Mouse (Mus musculus): Measurements from ENCODE around the gene Fbln1. TPM values are rescaled to one million over a fixed set of nuclear protein-coding genes. Genes with fewer than 3 reads are reported as not detected.

Gene Fbln1
- polyA plus RNA-seq, 1 experiment from 2014 or later: 115 TPM

- no peak for ATAC-seq (ENCODE audit: insufficient read depth, low FRiP score, low TSS enrichment)
- no peaks in the 10 kb centered on the region for H3K27me3 ChIP-seq (ENCODE audit: control insufficient read depth, insufficient read depth, low read length)
- H3K9me3 ChIP-seq (ENCODE audit: control insufficient read depth, low read length): no peaks in the 10 kb centered on the region
- H3K27ac ChIP-seq (ENCODE audit: low read depth, low read length): no peak overlapping the region
- H3K4me1 ChIP-seq (ENCODE audit: control insufficient read depth, insufficient read depth, low read length): no peaks in the 10 kb centered on the region
- peaks cover 13% of the 10 kb centered on the region for H3K36me3 ChIP-seq (ENCODE audit: control insufficient read depth, insufficient read depth, low read length)
- WGBS: 80% methylated on average over 3 of the region's 3 CpGs
- H3K4me2 ChIP-seq (ENCODE audit: low read depth): no peak overlapping the region
- no peak overlapping the region for H3K9ac ChIP-seq (ENCODE audit: low read length)
- no peak overlapping the region for H3K4me3 ChIP-seq (ENCODE audit: low read depth, low read length)
- no peak for DNase-seq (ENCODE audit: low spot score)
These were observed 22.8 kb downstream of the Fbln1 start for GRCm38 (mm10) chr15:85228568-85228967.

DNA sequence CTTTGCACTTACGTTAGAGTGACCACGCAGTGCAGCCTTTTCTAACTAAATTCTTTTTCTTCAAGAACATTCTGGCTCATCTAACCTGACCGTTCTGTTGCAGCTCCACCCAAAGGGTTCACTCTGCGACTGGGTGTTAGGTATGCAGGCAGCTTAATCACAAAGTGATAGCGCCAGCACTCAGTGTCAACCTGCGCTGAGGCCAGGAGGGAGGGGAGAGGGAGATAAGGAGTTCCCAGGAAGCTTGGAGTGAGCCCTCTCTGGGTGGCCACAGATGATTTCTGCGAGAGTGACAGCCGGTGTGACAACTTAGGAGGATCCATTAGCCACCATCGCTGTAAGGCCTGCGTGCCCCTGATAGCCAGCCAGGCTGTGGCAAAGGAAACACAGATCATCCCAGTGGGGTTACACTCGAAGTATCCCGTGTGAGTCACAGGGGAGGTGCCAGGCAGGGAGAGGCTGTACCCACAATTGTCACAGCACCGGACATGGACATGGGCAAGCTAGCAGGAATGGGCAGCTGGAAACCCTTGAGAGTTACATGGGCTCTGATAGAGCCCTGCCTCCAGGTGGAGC, 24.3 kb downstream of the Fbln1 start:
- ATAC-seq (ENCODE audit: insufficient read depth, low FRiP score, low TSS enrichment) (no peak), DNase-seq (ENCODE audit: low spot score) (no peak)
- Histone ChIP-seq H3K27ac (ENCODE audit: low read depth, low read length) (no peak overlapping the region), H3K9ac (ENCODE audit: low read length) (no peak overlapping the region), H3K27me3 (ENCODE audit: control insufficient read depth, insufficient read depth, low read length) (no peaks in the 10 kb centered on the region), H3K9me3 (ENCODE audit: control insufficient read depth, low read length) (no peaks in the 10 kb centered on the region), H3K4me3 (ENCODE audit: low read depth, low read length) (no peak overlapping the region), H3K4me2 (ENCODE audit: low read depth) (no peak overlapping the region), H3K36me3 (ENCODE audit: control insufficient read depth, insufficient read depth, low read length) (peaks cover 15% of the 10 kb centered on the region), H3K4me1 (ENCODE audit: control insufficient read depth, insufficient read depth, low read length) (no peaks in the 10 kb centered on the region)
- WGBS: 93% methylated on average over 13 of the region's 13 CpGs

GRCm38 (mm10) chr15:85230613-85231012, 24.9 kb downstream of the Fbln1 start:
- Histone ChIP-seq H3K4me3 (ENCODE audit: low read depth, low read length) (no peak overlapping the region), H3K9ac (ENCODE audit: low read length) (no peak overlapping the region), H3K4me2 (ENCODE audit: low read depth) (no peak overlapping the region), H3K27ac (ENCODE audit: low read depth, low read length) (no peak overlapping the region), H3K4me1 (ENCODE audit: control insufficient read depth, insufficient read depth, low read length) (no peaks in the 10 kb centered on the region), H3K36me3 (ENCODE audit: control insufficient read depth, insufficient read depth, low read length) (peaks cover 15% of the 10 kb centered on the region), H3K27me3 (ENCODE audit: control insufficient read depth, insufficient read depth, low read length) (no peaks in the 10 kb centered on the region), H3K9me3 (ENCODE audit: control insufficient read depth, low read length) (no peaks in the 10 kb centered on the region)
- DNase-seq (ENCODE audit: low spot score): no peak
- ATAC-seq (ENCODE audit: insufficient read depth, low FRiP score, low TSS enrichment): no peak
- 92% methylated on average over 14 of the region's 14 CpGs for WGBS

GRCm38 (mm10) chr15:85231443-85232255, 25.9 kb downstream of the Fbln1 start:
- no peak overlapping the region for H3K4me2 ChIP-seq (ENCODE audit: low read depth)
- H3K4me3 ChIP-seq (ENCODE audit: low read depth, low read length): no peak overlapping the region
- no peak overlapping the region for H3K27ac ChIP-seq (ENCODE audit: low read depth, low read length)
- H3K9me3 ChIP-seq (ENCODE audit: control insufficient read depth, low read length): no peaks in the 10 kb centered on the region
- no peaks in the 10 kb centered on the region for H3K27me3 ChIP-seq (ENCODE audit: control insufficient read depth, insufficient read depth, low read length)
- ATAC-seq (ENCODE audit: insufficient read depth, low FRiP score, low TSS enrichment) (no peak), DNase-seq (ENCODE audit: low spot score) (peak; percentile 74)
- 86% methylated on average over 13 of the region's 13 CpGs for WGBS
- H3K9ac ChIP-seq (ENCODE audit: low read length): no peak overlapping the region
- peaks cover 15% of the 10 kb centered on the region for H3K36me3 ChIP-seq (ENCODE audit: control insufficient read depth, insufficient read depth, low read length)
- H3K4me1 ChIP-seq (ENCODE audit: control insufficient read depth, insufficient read depth, low read length): no peaks in the 10 kb centered on the region

DNA sequence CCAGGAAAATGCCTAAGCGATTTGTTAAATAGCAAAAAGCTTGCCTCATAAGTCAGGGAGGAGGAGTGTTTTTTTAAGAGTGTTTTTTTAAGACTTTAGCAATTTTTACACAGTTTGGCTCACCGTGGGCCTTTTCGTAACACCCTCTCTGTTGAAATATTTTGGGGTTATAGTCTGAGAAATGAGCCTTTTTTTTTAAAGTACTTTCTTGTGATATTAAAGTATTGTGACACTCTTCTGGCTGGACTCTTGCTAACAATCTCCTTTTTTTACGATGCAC, 26.4 kb downstream of the Fbln1 start:
- no peak for ATAC-seq (ENCODE audit: insufficient read depth, low FRiP score, low TSS enrichment)
- WGBS: 95% methylated on average over 4 of the region's 4 CpGs
- no peak for DNase-seq (ENCODE audit: low spot score)

DNA sequence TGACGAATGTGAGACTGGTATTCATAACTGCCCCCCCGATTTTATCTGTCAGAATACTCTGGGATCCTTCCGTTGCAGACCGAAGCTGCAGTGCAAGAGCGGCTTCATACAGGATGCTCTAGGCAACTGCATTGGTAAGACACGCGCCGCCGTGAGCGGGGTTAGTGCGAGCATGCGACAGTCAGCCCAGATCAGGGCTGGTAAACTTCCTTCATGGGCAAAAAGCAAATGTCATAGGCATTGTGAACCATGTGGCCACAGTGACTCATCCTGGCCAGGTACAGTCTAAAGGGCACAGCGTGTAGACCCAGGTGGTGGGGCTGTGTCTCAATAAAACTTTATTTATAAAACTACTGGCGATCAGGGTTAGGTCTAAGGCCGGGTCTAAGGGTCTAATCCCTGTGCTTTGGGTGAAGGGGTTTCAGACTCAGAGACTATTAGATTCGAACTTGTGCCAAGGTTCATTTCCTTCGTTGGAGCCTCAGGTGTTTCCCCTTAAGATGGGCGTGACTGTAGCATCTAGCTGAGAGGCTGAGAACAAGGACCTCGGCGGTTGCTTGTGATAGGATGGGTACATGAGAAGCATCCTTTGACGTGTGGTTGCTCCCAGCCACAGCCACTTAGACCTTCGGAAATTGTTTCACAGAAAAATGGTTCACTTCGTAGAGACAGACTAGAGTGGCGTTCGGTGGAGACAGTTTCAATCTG, 26.9 kb downstream of the Fbln1 start:
- H3K36me3 ChIP-seq (ENCODE audit: control insufficient read depth, insufficient read depth, low read length): peaks cover 15% of the 10 kb centered on the region
- H3K9me3 ChIP-seq (ENCODE audit: control insufficient read depth, low read length): no peaks in the 10 kb centered on the region
- no peak overlapping the region for H3K27ac ChIP-seq (ENCODE audit: low read depth, low read length)
- no peak overlapping the region for H3K9ac ChIP-seq (ENCODE audit: low read length)
- WGBS: 94% methylated on average over 25 of the region's 25 CpGs
- no peaks in the 10 kb centered on the region for H3K4me1 ChIP-seq (ENCODE audit: control insufficient read depth, insufficient read depth, low read length)
- H3K4me2 ChIP-seq (ENCODE audit: low read depth): no peak overlapping the region
- no peaks in the 10 kb centered on the region for H3K27me3 ChIP-seq (ENCODE audit: control insufficient read depth, insufficient read depth, low read length)
- no peak for ATAC-seq (ENCODE audit: insufficient read depth, low FRiP score, low TSS enrichment)
- no peak overlapping the region for H3K4me3 ChIP-seq (ENCODE audit: low read depth, low read length)
- no peak for DNase-seq (ENCODE audit: low spot score)

More for the DNA sequence above, 26.4 kb downstream of the Fbln1 start:
- no peak overlapping the region for H3K4me3 ChIP-seq (ENCODE audit: low read depth, low read length)
- no peak overlapping the region for H3K9ac ChIP-seq (ENCODE audit: low read length)
- no peaks in the 10 kb centered on the region for H3K27me3 ChIP-seq (ENCODE audit: control insufficient read depth, insufficient read depth, low read length)
- H3K27ac ChIP-seq (ENCODE audit: low read depth, low read length): no peak overlapping the region
- peaks cover 15% of the 10 kb centered on the region for H3K36me3 ChIP-seq (ENCODE audit: control insufficient read depth, insufficient read depth, low read length)
- H3K9me3 ChIP-seq (ENCODE audit: control insufficient read depth, low read length): no peaks in the 10 kb centered on the region
- H3K4me2 ChIP-seq (ENCODE audit: low read depth): no peak overlapping the region
- no peaks in the 10 kb centered on the region for H3K4me1 ChIP-seq (ENCODE audit: control insufficient read depth, insufficient read depth, low read length)

DNA sequence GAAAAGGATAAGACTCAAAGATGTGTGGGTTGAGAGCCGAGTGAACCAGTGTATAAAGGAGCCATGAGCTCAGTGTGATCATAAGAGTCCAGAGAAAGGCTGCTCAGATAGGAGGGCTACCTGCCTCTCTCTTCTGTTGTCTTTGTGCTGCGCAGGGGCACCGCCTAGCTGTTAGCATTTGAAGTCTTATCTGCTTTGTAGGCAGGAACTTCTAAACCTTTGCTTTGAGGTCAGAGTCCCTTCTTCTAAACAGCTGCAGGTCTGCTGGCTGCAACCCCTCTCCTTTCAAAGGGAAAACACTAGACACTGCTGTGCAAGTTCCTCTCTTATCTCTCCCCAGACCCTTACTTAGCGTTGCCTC, 27.5 kb downstream of the Fbln1 start:
- ATAC-seq (ENCODE audit: insufficient read depth, low FRiP score, low TSS enrichment): no peak
- Histone ChIP-seq H3K27me3 (ENCODE audit: control insufficient read depth, insufficient read depth, low read length) (no peaks in the 10 kb centered on the region), H3K9me3 (ENCODE audit: control insufficient read depth, low read length) (no peaks in the 10 kb centered on the region), H3K36me3 (ENCODE audit: control insufficient read depth, insufficient read depth, low read length) (peaks cover 17% of the 10 kb centered on the region), H3K4me3 (ENCODE audit: low read depth, low read length) (no peak overlapping the region), H3K4me1 (ENCODE audit: control insufficient read depth, insufficient read depth, low read length) (no peaks in the 10 kb centered on the region), H3K27ac (ENCODE audit: low read depth, low read length) (no peak overlapping the region), H3K9ac (ENCODE audit: low read length) (no peak overlapping the region), H3K4me2 (ENCODE audit: low read depth) (no peak overlapping the region)
- no peak for DNase-seq (ENCODE audit: low spot score)
- WGBS: 80% methylated on average over 4 of the region's 4 CpGs

- H3K4me2 ChIP-seq (ENCODE audit: low read depth): no peak overlapping the region
- no peak overlapping the region for H3K9ac ChIP-seq (ENCODE audit: low read length)
- no peaks in the 10 kb centered on the region for H3K9me3 ChIP-seq (ENCODE audit: control insufficient read depth, low read length)
- no peak overlapping the region for H3K4me3 ChIP-seq (ENCODE audit: low read depth, low read length)
- no peaks in the 10 kb centered on the region for H3K4me1 ChIP-seq (ENCODE audit: control insufficient read depth, insufficient read depth, low read length)
- H3K27me3 ChIP-seq (ENCODE audit: control insufficient read depth, insufficient read depth, low read length): no peaks in the 10 kb centered on the region
- DNase-seq (ENCODE audit: low spot score) (no peak), ATAC-seq (ENCODE audit: insufficient read depth, low FRiP score, low TSS enrichment) (no peak)
- no peak overlapping the region for H3K27ac ChIP-seq (ENCODE audit: low read depth, low read length)
- peaks cover 18% of the 10 kb centered on the region for H3K36me3 ChIP-seq (ENCODE audit: control insufficient read depth, insufficient read depth, low read length)
- WGBS: 90% methylated on average over 4 of the region's 4 CpGs
These were observed 27.9 kb downstream of the Fbln1 start for GRCm38 (mm10) chr15:85233690-85234089.

Data from neural tube, embryonic 11.5 days (tissue).